Mouse (Mus musculus) midbrain, embryonic 10.5 days (tissue): ENCODE data around the gene Kcne3. TPM values are rescaled to one million over a fixed set of nuclear protein-coding genes. Genes with fewer than 3 reads are reported as not detected.
A peak's percentile ranks its signal among the peaks of the same experiment; 100 is the strongest.

Experiments
- DNase-seq: peaks from one replicate; pipeline ENCODE4 v3.0.0-alpha.2; 2017; ENCODE audit warnings: low spot score
- H3K27ac ChIP-seq: fragments of 300-500 bp; sonication (generic); replicated peaks from 2 replicates; pipeline ENCODE4 v1.5.1; 2016; ENCODE audit warnings: mild to moderate bottlenecking
- H3K27me3 ChIP-seq: fragments of 300-500 bp; sonication (generic); 2 replicates; pipeline ENCODE4 v1.6.1; 2016; ENCODE audit warnings: low read depth, mild to moderate bottlenecking; ENCODE audit not compliant: poor library complexity, severe bottlenecking
- H3K36me3 ChIP-seq: fragments of 300-500 bp; sonication (generic); 2 replicates; pipeline ENCODE4 v1.6.1; 2016; ENCODE audit warnings: mild to moderate bottlenecking, moderate library complexity
- H3K4me1 ChIP-seq: fragments of 300-500 bp; sonication (generic); 2 replicates; pipeline ENCODE4 v1.6.1; 2016
- H3K4me3 ChIP-seq: fragments of 300-500 bp; sonication (generic); 2 replicates; pipeline ENCODE4 v1.5.1; 2016; ENCODE audit warnings: mild to moderate bottlenecking, moderate library complexity
- H3K9me3 ChIP-seq: fragments of 300-500 bp; sonication (generic); replicated peaks from 2 replicates; pipeline ENCODE4 v1.6.1; 2016; ENCODE audit warnings: mild to moderate bottlenecking
- WGBS: fragments of 180-500 bp; shearing (Covaris S2); methylation state at CpG from one replicate; pipeline ENCODE4 v1.1.7; 2016; 5-methylcytosine and 5-hydroxymethylcytosine counted together
- polyA plus RNA-seq: library from polyadenylated mRNA; unstranded; fragments of >200 nt; fragmentation: Nextera tagmentation; extraction: Ambion mirVana; gene quantifications from 2 replicates; pipeline ENCODE4 v1.2.1, GENCODE M21; 2016

Kcne3 gene
- polyA plus RNA-seq, 1 experiment from 2014 or later: 6.7 TPM

DNA sequence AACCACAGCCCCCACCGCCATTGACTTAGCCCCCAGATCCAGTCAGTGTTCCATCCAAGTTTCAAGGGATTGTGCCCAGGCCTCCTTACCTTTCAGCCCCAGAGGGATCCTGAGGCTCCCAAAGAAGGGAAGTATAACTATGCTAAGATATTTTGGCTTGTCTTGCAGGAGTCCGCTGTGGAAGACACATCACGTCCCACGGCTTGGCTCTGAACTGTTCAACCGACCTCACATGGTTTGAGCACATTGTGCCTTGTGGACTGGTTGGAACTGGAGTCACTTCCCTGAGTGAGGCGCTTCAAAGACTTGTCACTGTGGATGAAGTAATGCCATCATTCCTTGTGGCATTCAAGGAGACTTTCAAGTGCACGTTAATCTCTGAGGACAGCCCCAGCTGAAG lies 16.3 kb upstream of the Kcne3 start:
- H3K4me3 ChIP-seq: peak overlapping the region; percentile 79
- peaks cover 16% of the 10 kb centered on the region for H3K4me1 ChIP-seq
- no peak for DNase-seq
- WGBS: 75% methylated on average over 7 of the region's 7 CpGs
- H3K36me3 ChIP-seq: no peaks in the 10 kb centered on the region
- peaks cover 15% of the 10 kb centered on the region for H3K27me3 ChIP-seq
- H3K27ac ChIP-seq: peak overlapping the region; percentile 93
- H3K9me3 ChIP-seq: no peaks in the 10 kb centered on the region

- Histone ChIP-seq H3K4me3 (no peak overlapping the region), H3K9me3 (no peaks in the 10 kb centered on the region), H3K27me3 (peaks cover 1% of the 10 kb centered on the region; the same call in 1 of the 2 replicates), H3K27ac (no peak overlapping the region), H3K36me3 (no peaks in the 10 kb centered on the region), H3K4me1 (peaks cover 16% of the 10 kb centered on the region)
- DNase-seq: no peak
- 92% methylated on average over 4 of the region's 4 CpGs for WGBS
These were observed 12.8 kb upstream of the Kcne3 start for GRCm38 (mm10) chr7:100163506-100163905.

GRCm38 (mm10) chr7:100168654-100169053 lies 7.6 kb upstream of the Kcne3 start:
- no peaks in the 10 kb centered on the region for H3K9me3 ChIP-seq
- H3K27ac ChIP-seq: no peak overlapping the region
- no peak for DNase-seq
- H3K4me3 ChIP-seq: no peak overlapping the region
- H3K27me3 ChIP-seq: no peaks in the 10 kb centered on the region
- H3K4me1 ChIP-seq: no peaks in the 10 kb centered on the region
- 80% methylated on average over 11 of the region's 11 CpGs for WGBS
- no peaks in the 10 kb centered on the region for H3K36me3 ChIP-seq

DNA sequence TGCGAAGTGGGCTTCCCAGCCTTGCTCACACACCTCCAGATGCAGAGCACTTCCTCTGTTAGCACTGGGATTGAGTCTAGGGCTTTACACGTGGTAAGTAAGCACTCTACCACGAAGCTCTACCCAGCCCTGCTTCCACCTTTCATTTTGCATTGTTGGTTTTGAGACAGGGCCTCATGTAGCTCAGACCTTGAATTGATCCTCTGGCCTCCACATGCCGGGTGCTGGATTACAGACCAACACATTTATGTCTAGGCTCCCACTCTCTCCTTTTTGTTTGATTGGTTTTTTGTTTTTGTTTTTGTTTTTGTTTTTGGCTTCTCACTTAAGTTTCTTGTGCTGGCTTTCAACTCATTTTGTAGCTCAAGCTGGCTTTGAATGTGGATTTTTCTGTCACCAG lies 5.5 kb upstream of the Kcne3 start:
- H3K4me3 ChIP-seq: no peak overlapping the region
- H3K27me3 ChIP-seq: peaks cover 3% of the 10 kb centered on the region; the same call in 1 of the 2 replicates
- WGBS: 64% methylated on average over 4 of the region's 4 CpGs
- no peaks in the 10 kb centered on the region for H3K4me1 ChIP-seq
- DNase-seq: no peak
- no peaks in the 10 kb centered on the region for H3K9me3 ChIP-seq
- H3K27ac ChIP-seq: no peak overlapping the region
- H3K36me3 ChIP-seq: no peaks in the 10 kb centered on the region

GRCm38 (mm10) chr7:100178016-100178890 lies 2.0 kb downstream of the Kcne3 start:
- H3K4me1 ChIP-seq: peaks cover 13% of the 10 kb centered on the region
- peak overlapping the region; percentile 38; the same call in 1 of the 2 replicates for H3K27ac ChIP-seq
- no peaks in the 10 kb centered on the region for H3K9me3 ChIP-seq
- WGBS: 8% methylated on average over 30 of the region's 30 CpGs
- no peaks in the 10 kb centered on the region for H3K36me3 ChIP-seq
- peak overlapping the region; percentile 54 for H3K4me3 ChIP-seq
- peaks cover 63% of the 10 kb centered on the region for H3K27me3 ChIP-seq
- DNase-seq: peak; percentile 46

GRCm38 (mm10) chr7:100178891-100179233 lies 2.6 kb downstream of the Kcne3 start:
- Histone ChIP-seq H3K4me1 (peaks cover 13% of the 10 kb centered on the region), H3K4me3 (peak overlapping the region; percentile 54), H3K36me3 (no peaks in the 10 kb centered on the region), H3K27ac (peak overlapping the region; percentile 38; the same call in 1 of the 2 replicates), H3K9me3 (no peaks in the 10 kb centered on the region), H3K27me3 (peaks cover 63% of the 10 kb centered on the region)
- whole genome bisulfite sequencing: 1% methylated on average over 15 of the region's 15 CpGs
- peak; percentile 42 for DNase-seq

DNA sequence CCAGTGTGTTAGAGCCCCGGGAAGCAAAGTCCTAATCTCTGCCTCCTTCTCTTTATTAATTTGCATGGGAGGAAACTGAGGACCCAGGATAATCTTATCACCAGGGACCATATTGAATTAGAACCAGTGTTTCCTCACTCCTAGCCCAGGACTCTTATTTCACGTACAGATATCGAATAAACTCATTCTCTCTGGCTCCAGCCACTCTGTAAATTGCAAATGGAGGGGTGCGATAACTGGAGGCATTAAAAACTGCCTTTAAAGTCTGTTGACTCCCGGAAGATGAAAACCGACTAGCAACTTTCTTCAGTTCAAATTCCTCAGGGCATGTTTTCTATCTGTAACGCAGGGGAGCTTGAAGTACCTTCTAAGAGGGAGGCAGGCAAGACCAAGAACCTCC lies 3.1 kb downstream of the Kcne3 start:
- Histone ChIP-seq H3K4me1 (peaks cover 13% of the 10 kb centered on the region), H3K4me3 (peak overlapping the region; percentile 54)

GRCm38 (mm10) chr7:100179836-100180407 lies 3.6 kb downstream of the Kcne3 start:
- Histone ChIP-seq H3K9me3 (no peaks in the 10 kb centered on the region), H3K27ac (no peak overlapping the region), H3K27me3 (peaks cover 63% of the 10 kb centered on the region), H3K4me3 (no peak overlapping the region), H3K36me3 (no peaks in the 10 kb centered on the region), H3K4me1 (peaks cover 13% of the 10 kb centered on the region)
- WGBS: 78% methylated on average over 7 of the region's 7 CpGs
- DNase-seq: no peak

More for the DNA sequence above, 3.1 kb downstream of the Kcne3 start:
- WGBS: 70% methylated on average over 7 of the region's 7 CpGs
- Histone ChIP-seq H3K9me3 (no peaks in the 10 kb centered on the region), H3K27ac (no peak overlapping the region), H3K27me3 (peaks cover 63% of the 10 kb centered on the region), H3K36me3 (no peaks in the 10 kb centered on the region)
- DNase-seq: no peak

- WGBS: 86% methylated on average over 2 of the region's 2 CpGs
- H3K27me3 ChIP-seq: peaks cover 55% of the 10 kb centered on the region
- no peak overlapping the region for H3K4me3 ChIP-seq
- no peak for DNase-seq
- H3K4me1 ChIP-seq: peaks cover 13% of the 10 kb centered on the region
- no peaks in the 10 kb centered on the region for H3K9me3 ChIP-seq
- no peaks in the 10 kb centered on the region for H3K36me3 ChIP-seq
- no peak overlapping the region for H3K27ac ChIP-seq
These were observed 4.9 kb downstream of the Kcne3 start for GRCm38 (mm10) chr7:100181176-100181575.

- no peak for DNase-seq
- Histone ChIP-seq H3K4me1 (peaks cover 13% of the 10 kb centered on the region), H3K36me3 (no peaks in the 10 kb centered on the region), H3K27ac (no peak overlapping the region), H3K27me3 (peaks cover 51% of the 10 kb centered on the region), H3K9me3 (no peaks in the 10 kb centered on the region), H3K4me3 (no peak overlapping the region)
- 77% methylated on average over 3 of the region's 3 CpGs for WGBS
These were observed 5.3 kb downstream of the Kcne3 start for GRCm38 (mm10) chr7:100181614-100182013.

DNA sequence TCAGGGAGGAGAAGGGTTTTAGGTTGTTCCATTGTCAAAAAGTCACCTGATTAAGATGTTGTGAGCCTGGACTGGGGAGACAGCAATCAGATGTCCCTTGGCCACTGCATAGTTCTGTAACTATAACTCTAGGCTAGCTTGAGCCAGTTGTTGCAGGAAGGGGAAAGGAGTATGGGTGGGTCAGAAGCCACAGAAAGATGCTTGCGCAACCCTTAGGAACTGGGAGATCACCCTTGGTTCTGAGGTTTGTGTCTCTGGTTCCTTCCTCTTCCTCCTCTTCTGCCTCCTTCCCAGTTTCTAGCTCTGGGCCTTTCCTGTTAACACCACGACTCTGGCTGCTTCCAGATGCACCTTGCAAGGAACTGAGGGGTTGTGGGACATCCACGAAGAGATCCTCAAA lies 6.1 kb downstream of the Kcne3 start:
- no peaks in the 10 kb centered on the region for H3K9me3 ChIP-seq
- 76% methylated on average over 3 of the region's 3 CpGs for WGBS
- H3K36me3 ChIP-seq: no peaks in the 10 kb centered on the region
- no peak overlapping the region for H3K27ac ChIP-seq
- peaks cover 13% of the 10 kb centered on the region for H3K4me1 ChIP-seq
- no peak for DNase-seq
- no peak overlapping the region for H3K4me3 ChIP-seq
- H3K27me3 ChIP-seq: peaks cover 43% of the 10 kb centered on the region

GRCm38 (mm10) chr7:100187601-100188000 lies 11.3 kb downstream of the Kcne3 start:
- Histone ChIP-seq H3K36me3 (no peaks in the 10 kb centered on the region), H3K4me3 (no peak overlapping the region), H3K27ac (no peak overlapping the region), H3K4me1 (no peaks in the 10 kb centered on the region), H3K27me3 (no peaks in the 10 kb centered on the region), H3K9me3 (no peaks in the 10 kb centered on the region)
- peak; percentile 47 for DNase-seq
- WGBS: 29% methylated on average over 7 of the region's 7 CpGs

GRCm38 (mm10) chr7:100190167-100190566 lies 13.9 kb downstream of the Kcne3 start:
- Histone ChIP-seq H3K27me3 (no peaks in the 10 kb centered on the region), H3K4me3 (no peak overlapping the region), H3K4me1 (no peaks in the 10 kb centered on the region), H3K9me3 (no peaks in the 10 kb centered on the region), H3K36me3 (no peaks in the 10 kb centered on the region), H3K27ac (no peak overlapping the region)
- DNase-seq: no peak
- WGBS: 55% methylated on average over 4 of the region's 4 CpGs
